Mouse (Mus musculus) ES-E14 (cell line): Measurements from ENCODE around the gene Svs3a. TPM values are rescaled to one million over a fixed set of nuclear protein-coding genes. Genes with fewer than 3 reads are reported as not detected.
"Not testable (repeated sequence)": the region's sequence is repeated elsewhere in the genome, so short reads cannot be mapped to it uniquely, and the experiment has no call there.

ENCODE experiments used
- DNase-seq: peaks from one replicate; pipeline ENCODE4 v3.0.0-alpha.2; 2013; ENCODE audit warnings: low read depth, low spot score
- H3K27ac ChIP-seq: 2 replicates; pipeline ENCODE4 v1.5.1; 2012; ENCODE audit warnings: low read depth, mild to moderate bottlenecking, low read length, moderate library complexity, mixed read lengths; ENCODE audit not compliant: poor library complexity, insufficient read depth, severe bottlenecking
- H3K36me3 ChIP-seq: 2 replicates; pipeline ENCODE4 v1.6.1; 2012; ENCODE audit warnings: mild to moderate bottlenecking, low read length, moderate library complexity, mixed read lengths; ENCODE audit not compliant: control insufficient read depth, poor library complexity, insufficient read depth, severe bottlenecking
- H3K4me1 ChIP-seq, 2 experiments: fragments of 150-350 bp in 1 of 2; sonication (generic) in 1 of 2; 2 replicates each; pipeline ENCODE4 v1.6.1; 2012; ENCODE audit warnings: low read length in 2 of 2, mild to moderate bottlenecking in 1 of 2, mixed read lengths in 1 of 2; ENCODE audit not compliant: control insufficient read depth in 2 of 2, insufficient read depth in 2 of 2, poor library complexity in 1 of 2
- H3K4me3 ChIP-seq, 2 experiments: fragments of 150-350 bp in 1 of 2; sonication (generic) in 1 of 2; 2 replicates each; pipeline ENCODE4 v1.5.1; 2012; ENCODE audit warnings: low read length in 2 of 2, low read depth in 1 of 2, mild to moderate bottlenecking in 1 of 2, mixed read lengths in 1 of 2; ENCODE audit not compliant: insufficient read depth in 1 of 2, poor library complexity in 1 of 2, severe bottlenecking in 1 of 2
- H3K9ac ChIP-seq: 2 replicates; pipeline ENCODE4 v1.6.1; 2012; ENCODE audit warnings: low read depth, mild to moderate bottlenecking, low read length, mixed read lengths; ENCODE audit not compliant: poor library complexity, insufficient read depth, severe bottlenecking
- H3K9me3 ChIP-seq: fragments of 150-350 bp; sonication (generic); 2 replicates; pipeline ENCODE4 v1.6.1; 2012; ENCODE audit warnings: low read depth, mild to moderate bottlenecking, low read length; ENCODE audit not compliant: control insufficient read depth, insufficient read depth
- CHD2 ChIP-seq: IDR thresholded peaks from 2 replicates; pipeline ENCODE4 v1.6.1; 2014; ENCODE audit warnings: mild to moderate bottlenecking, low read depth, low read length, inconsistent platforms
- HCFC1 ChIP-seq: IDR thresholded peaks from 2 replicates; pipeline ENCODE4 v1.6.1; 2012; ENCODE audit warnings: low read length, inconsistent platforms, borderline replicate concordance; ENCODE audit not compliant: insufficient read depth
- MAFK ChIP-seq: IDR thresholded peaks from 2 replicates; pipeline ENCODE4 v1.6.1; 2014; ENCODE audit warnings: mild to moderate bottlenecking, low read depth, low read length, inconsistent platforms; ENCODE audit not compliant: insufficient read depth
- ZC3H11A ChIP-seq: IDR thresholded peaks from 2 replicates; pipeline ENCODE4 v1.6.1; 2012; ENCODE audit warnings: low read depth, mild to moderate bottlenecking, inconsistent platforms, low read length, borderline replicate concordance
- ZNF384 ChIP-seq: IDR thresholded peaks from 2 replicates; pipeline ENCODE4 v1.6.1; 2012; ENCODE audit warnings: low read depth, low read length, inconsistent platforms
- in situ Hi-C, 2 experiments: fragments of 600-800 bp; cut with MboI; formaldehyde crosslinking; loops; one replicate each; pipeline ENCODE4 v1.15.1; 2025; ENCODE audit warnings: low sequenced_read_pairs in 2 of 2, inconsistent platforms in 1 of 2; ENCODE audit not compliant: unreplicated experiment in 2 of 2
- total RNA-seq: library from RNA; depleted of rRNA; stranded (reverse); fragments of 300-350 nt; gene quantifications from 2 replicates; pipeline ENCODE4 v1.2.3, GENCODE M21; 2012; rRNA removed

Svs3a gene
- total RNA-seq, 1 experiment: not detected

DNA sequence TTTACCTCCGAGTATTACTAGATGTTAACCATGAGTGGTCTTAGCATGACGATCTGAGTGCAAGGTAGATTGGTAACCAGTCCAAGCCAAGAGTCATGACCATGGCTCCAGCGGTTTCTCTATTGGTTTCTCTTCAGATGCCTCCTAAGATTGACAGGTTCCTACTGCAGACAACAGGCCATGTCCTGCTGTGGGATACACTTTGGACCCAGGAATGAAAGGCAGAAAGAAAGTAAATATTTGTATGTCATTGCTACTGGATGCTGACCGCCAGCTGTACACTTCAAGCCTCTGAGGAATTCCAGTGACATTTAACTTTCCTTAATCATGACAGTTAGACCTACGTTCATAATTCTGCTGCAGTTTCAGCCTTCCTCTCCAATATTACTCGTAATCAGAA, 31.9 kb downstream of the Svs3a start:
- Histone ChIP-seq H3K9me3 (no peaks in the 10 kb centered on the region), H3K4me1 (no peaks in the 10 kb centered on the region), H3K27ac (no peak overlapping the region), H3K9ac (no peak overlapping the region), H3K36me3 (no peaks in the 10 kb centered on the region), H3K4me3 (no peak overlapping the region)
- no peak for TF ChIP-seq MAFK
- TF ChIP-seq CHD2: no peak
- no peak for TF ChIP-seq ZC3H11A
- TF ChIP-seq ZNF384: no peak
- no peak for TF ChIP-seq HCFC1
- DNase-seq: no peak
- in situ Hi-C loops: no loop called here

DNA sequence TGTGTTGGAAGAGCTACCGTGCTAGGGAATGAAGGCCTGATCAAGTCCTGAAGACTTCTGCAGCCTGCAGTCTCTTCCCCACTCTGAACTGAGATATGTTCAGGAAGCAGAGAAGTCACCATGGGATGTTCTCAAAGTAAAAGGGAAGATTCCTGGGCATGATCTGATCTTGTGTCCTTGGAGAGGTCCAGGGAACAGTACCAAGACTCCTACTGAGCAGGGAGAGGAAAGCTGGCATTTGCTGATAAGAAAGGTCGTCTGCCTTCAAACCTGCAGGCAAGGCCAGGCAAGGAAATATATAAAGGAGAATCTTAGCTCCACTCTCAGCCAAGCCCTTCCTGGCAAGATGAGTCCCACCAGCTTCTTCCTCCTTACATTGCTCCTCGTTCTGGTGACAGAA, 43.4 kb downstream of the Svs3a start, which contains the start of gene Svs5:
TSS of gene Svs5 (plus strand) at position 301 of the 400 bp plus-strand sequence.
- H3K9me3 ChIP-seq, H3K4me3 ChIP-seq, H3K27ac ChIP-seq, H3K36me3 ChIP-seq, H3K9ac ChIP-seq, H3K4me1 ChIP-seq, DNase-seq, in situ Hi-C loops: not testable (repeated sequence)

Other genes starting within 250 kb of the Svs3a start
- 51.1 and 58.5 TPM in 2 replicates for gene Stk4, start 218.9 kb upstream of the Svs3a start, total RNA-seq
- gene Tomm34, start 218.1 kb upstream of the Svs3a start, total RNA-seq: 40.8 and 41.5 TPM in 2 replicates
- 0.80 and 0.90 TPM in 2 replicates for gene Kcns1, start 118.2 kb upstream of the Svs3a start, total RNA-seq
- gene Wfdc5, start 106.5 kb upstream of the Svs3a start, total RNA-seq: not detected in 2 replicates
- not detected in 2 replicates for gene Wfdc12, start 98.7 kb upstream of the Svs3a start, total RNA-seq
- gene Wfdc15a, start 89.1 kb upstream of the Svs3a start, total RNA-seq: 4.4 and 11.9 TPM in 2 replicates
- gene Wfdc15b, start 67.6 kb upstream of the Svs3a start, total RNA-seq: not detected in 2 replicates
- gene Svs2, start 50.8 kb upstream of the Svs3a start, total RNA-seq: not detected in 2 replicates
- not detected in 2 replicates for gene Svs3b, start 32.6 kb upstream of the Svs3a start, total RNA-seq
- gene Svs4, start 10.8 kb upstream of the Svs3a start, total RNA-seq: not detected in 2 replicates
- gene Svs6, start 27.5 kb downstream of the Svs3a start, total RNA-seq: not detected in 2 replicates
- not detected in 2 replicates for gene Svs5, start 43.5 kb downstream of the Svs3a start, total RNA-seq
- not detected in 2 replicates for gene Slpi, start 99.8 kb downstream of the Svs3a start, total RNA-seq
- 0.04 TPM in 1 of 2 replicates, not detected in the other for gene Rbpjl, start 113.9 kb downstream of the Svs3a start, total RNA-seq
- 1.7 and 2.3 TPM in 2 replicates for gene Matn4, start 115.9 kb downstream of the Svs3a start, total RNA-seq
- 102 and 172 TPM in 2 replicates for gene Sdc4, start 154.6 kb downstream of the Svs3a start, total RNA-seq
- 47.6 and 51.1 TPM in 2 replicates for gene Sys1, start 167.7 kb downstream of the Svs3a start, total RNA-seq
- gene Gm20458, start 171.7 kb downstream of the Svs3a start, total RNA-seq: 2.1 TPM in 1 of 2 replicates, not detected in the other
- 0.22 and 0.26 TPM in 2 replicates for gene Trp53tg5, start 184.5 kb downstream of the Svs3a start, total RNA-seq
- gene Dbndd2, start 196.8 kb downstream of the Svs3a start, total RNA-seq: 2.9 and 4.2 TPM in 2 replicates
- 57.2 and 97.3 TPM in 2 replicates for gene Pigt, start 208.3 kb downstream of the Svs3a start, total RNA-seq